Mouse (Mus musculus) spleen, postnatal 14 days (tissue): Measurements from ENCODE around the gene Lrp5.

ENCODE experiments used
- DNase-seq, 2 experiments: peaks; one replicate each; pipeline ENCODE4 v3.0.0; 2021 to 2022; ENCODE audit warnings: low spot score in 2 of 2

Gene Lrp5

GRCm38 (mm10) chr19:3656144-3656543, 30.2 kb downstream of the Lrp5 start:
- no peak for DNase-seq

- DNase-seq: no peak
Observed at GRCm38 (mm10) chr19:3654940-3655339, 31.4 kb downstream of the Lrp5 start.

- DNase-seq: no peak
Observed at GRCm38 (mm10) chr19:3654058-3654457, 32.3 kb downstream of the Lrp5 start.

- DNase-seq: no peak
Observed at GRCm38 (mm10) chr19:3653508-3653907, 32.9 kb downstream of the Lrp5 start.

- DNase-seq: no peak
Observed at GRCm38 (mm10) chr19:3651989-3652388, 34.4 kb downstream of the Lrp5 start.

GRCm38 (mm10) chr19:3651220-3651619, 35.1 kb downstream of the Lrp5 start:
- DNase-seq: no peak

- DNase-seq: no peak
Observed at GRCm38 (mm10) chr19:3650448-3650847, 35.9 kb downstream of the Lrp5 start.

GRCm38 (mm10) chr19:3648830-3649450, 37.4 kb downstream of the Lrp5 start:
- DNase-seq: no peak

- no peak for DNase-seq
Observed at GRCm38 (mm10) chr19:3647999-3648398, 38.4 kb downstream of the Lrp5 start.

- DNase-seq: no peak
Observed at GRCm38 (mm10) chr19:3645813-3646212, 40.6 kb downstream of the Lrp5 start.

- no peak for DNase-seq
Observed at GRCm38 (mm10) chr19:3645318-3645717, 41.0 kb downstream of the Lrp5 start.

GRCm38 (mm10) chr19:3639561-3639960, 46.8 kb downstream of the Lrp5 start:
- no peak for DNase-seq

- DNase-seq: no peak
Observed at GRCm38 (mm10) chr19:3638698-3639097, 47.7 kb downstream of the Lrp5 start.

GRCm38 (mm10) chr19:3632018-3632417, 54.3 kb downstream of the Lrp5 start:
- DNase-seq: no peak

GRCm38 (mm10) chr19:3631431-3631830, 54.9 kb downstream of the Lrp5 start:
- DNase-seq: no peak

GRCm38 (mm10) chr19:3630486-3630885, 55.9 kb downstream of the Lrp5 start:
- DNase-seq: no peak

GRCm38 (mm10) chr19:3630027-3630426, 56.3 kb downstream of the Lrp5 start:
- DNase-seq: no peak

GRCm38 (mm10) chr19:3628223-3628622, 58.1 kb downstream of the Lrp5 start:
- DNase-seq: no peak

GRCm38 (mm10) chr19:3625111-3625510, 61.3 kb downstream of the Lrp5 start:
- no peak for DNase-seq

GRCm38 (mm10) chr19:3623824-3624223, 62.5 kb downstream of the Lrp5 start:
- peak in 1 of 2 experiments; percentile 30 for DNase-seq

GRCm38 (mm10) chr19:3623294-3623693, 63.1 kb downstream of the Lrp5 start:
- DNase-seq: no peak

GRCm38 (mm10) chr19:3620871-3621270, 65.5 kb downstream of the Lrp5 start:
- DNase-seq: no peak

GRCm38 (mm10) chr19:3619359-3619758, 67.0 kb downstream of the Lrp5 start:
- no peak for DNase-seq

GRCm38 (mm10) chr19:3613991-3614390, 72.4 kb downstream of the Lrp5 start:
- DNase-seq: no peak
